Mouse (Mus musculus) midbrain, embryonic 12.5 days (tissue): Measurements from ENCODE around the gene Il1r1. TPM values are rescaled to one million over a fixed set of nuclear protein-coding genes. Genes with fewer than 3 reads are reported as not detected.

Experiments used
- ATAC-seq: fragments of 200-750 bp; cut with Nextera tagmentation; 2 replicates; pipeline ENCODE4 v1.8.0; 2017; ENCODE audit warnings: low read depth, moderate TSS enrichment, moderate library complexity; ENCODE audit not compliant: low FRiP score
- H3K27ac ChIP-seq: fragments of 300-500 bp; sonication (generic); replicated peaks from 2 replicates; pipeline ENCODE4 v1.5.1; 2016; ENCODE audit warnings: mild to moderate bottlenecking
- H3K27me3 ChIP-seq: fragments of 300-500 bp; sonication (generic); 2 replicates; pipeline ENCODE4 v1.6.1; 2016; ENCODE audit warnings: mild to moderate bottlenecking
- H3K36me3 ChIP-seq: fragments of 300-500 bp; sonication (generic); 2 replicates; pipeline ENCODE4 v1.6.1; 2016
- H3K4me1 ChIP-seq: fragments of 300-500 bp; sonication (generic); 2 replicates; pipeline ENCODE4 v1.6.1; 2016
- H3K4me2 ChIP-seq: fragments of 300-500 bp; sonication (generic); replicated peaks from 2 replicates; pipeline ENCODE4 v1.6.1; 2016; ENCODE audit warnings: mild to moderate bottlenecking, moderate library complexity
- H3K4me3 ChIP-seq: fragments of 300-500 bp; sonication (generic); 2 replicates; pipeline ENCODE4 v1.5.1; 2016; ENCODE audit warnings: mild to moderate bottlenecking
- H3K9ac ChIP-seq: fragments of 300-500 bp; sonication (generic); replicated peaks from 2 replicates; pipeline ENCODE4 v1.6.1; 2016; ENCODE audit warnings: mild to moderate bottlenecking, moderate library complexity
- H3K9me3 ChIP-seq: fragments of 300-500 bp; sonication (generic); 2 replicates; pipeline ENCODE4 v1.6.1; 2016; ENCODE audit warnings: mild to moderate bottlenecking
- WGBS: fragments of 180-500 bp; shearing (Covaris S2); methylation state at CpG from one replicate; pipeline ENCODE4 v1.1.7; 2016; 5-methylcytosine and 5-hydroxymethylcytosine counted together
- polyA plus RNA-seq: library from polyadenylated mRNA; unstranded; fragments of >200 nt; fragmentation: Nextera tagmentation; extraction: Ambion mirVana; gene quantifications from 2 replicates; pipeline ENCODE4 v1.2.1, GENCODE M21; 2016

Il1r1 gene
- polyA plus RNA-seq = 1.2 and 1.9 TPM in 2 replicates

DNA sequence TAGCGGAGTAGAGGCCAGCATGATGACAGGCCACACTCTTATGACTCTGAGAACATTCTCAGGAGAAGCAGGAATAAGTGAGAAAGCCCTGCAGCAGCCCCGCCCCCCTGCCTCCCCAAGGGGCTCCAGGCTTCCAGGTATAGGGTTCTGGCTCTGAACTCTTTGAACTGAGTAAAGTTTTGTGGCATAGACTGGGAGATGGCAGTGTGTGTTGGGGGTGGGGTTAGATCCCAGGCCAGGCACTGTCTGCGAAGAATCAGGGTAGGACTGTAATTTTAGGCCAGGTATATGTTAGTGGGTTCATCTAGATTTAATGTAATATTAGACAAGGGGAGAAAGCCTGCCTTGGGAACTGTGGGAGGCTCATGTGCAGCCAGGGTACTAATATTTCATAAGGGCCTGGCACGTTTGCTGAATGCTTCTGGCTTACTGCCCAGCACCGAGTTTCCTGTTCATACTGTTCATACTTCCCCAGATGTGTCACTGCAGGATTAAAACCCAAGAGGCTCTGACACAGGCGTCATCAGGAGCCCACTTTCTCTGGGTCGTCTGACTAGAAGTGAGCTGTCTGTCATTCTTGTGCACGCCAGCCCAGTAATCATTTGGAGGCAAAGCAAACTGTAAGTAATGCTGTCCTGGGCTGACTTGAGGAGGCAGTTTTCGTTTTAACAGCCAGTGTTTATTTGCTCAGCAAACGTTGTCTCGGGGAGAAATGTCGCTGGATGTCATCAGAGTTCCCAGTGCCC, at the start of gene Il1r1:
Il1r1 (plus strand) TSS at position 542 of the 746 bp plus-strand sequence.
- WGBS = 75% methylated on average over 12 of the region's 12 CpGs
- H3K9me3 ChIP-seq = no peaks in the 10 kb centered on the region
- no peaks in the 10 kb centered on the region for H3K27me3 ChIP-seq
- no peak within 1 kb of the TSS for H3K9ac ChIP-seq
- ATAC-seq = no peak
- H3K27ac ChIP-seq = no peak within 1 kb of the TSS
- no peak within 1 kb of the TSS for H3K4me3 ChIP-seq
- H3K4me1 ChIP-seq = no peaks in the 10 kb centered on the region; the same call in 1 of the 2 replicates
- H3K4me2 ChIP-seq = no peak within 1 kb of the TSS
- no peaks in the 10 kb centered on the region for H3K36me3 ChIP-seq

DNA sequence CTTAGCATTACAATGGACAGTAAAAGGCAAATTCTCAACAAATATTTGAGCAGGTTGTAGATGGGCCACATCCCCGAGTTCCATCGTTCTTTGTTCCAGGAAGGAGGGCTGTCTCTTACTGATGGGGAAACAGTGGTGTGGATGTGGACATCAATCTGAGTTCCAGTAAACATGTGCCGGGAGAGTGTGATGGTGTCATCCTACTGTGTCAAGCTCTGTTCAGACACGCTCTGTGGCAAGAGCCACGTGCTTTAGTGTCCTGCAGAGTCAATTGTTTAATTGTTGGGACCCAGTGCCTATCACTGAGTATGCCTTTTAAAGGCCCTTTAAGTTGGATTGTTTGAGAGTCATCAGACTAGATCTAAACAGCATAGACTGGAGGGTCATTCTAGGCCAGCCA, 49.8 kb upstream of the Il1r1 start:
- no peaks in the 10 kb centered on the region for H3K36me3 ChIP-seq
- H3K4me3 ChIP-seq = no peak overlapping the region
- no peaks in the 10 kb centered on the region for H3K9me3 ChIP-seq
- no peaks in the 10 kb centered on the region for H3K4me1 ChIP-seq
- no peaks in the 10 kb centered on the region for H3K27me3 ChIP-seq
- 84% methylated on average over 5 of the region's 5 CpGs for WGBS
- no peak overlapping the region for H3K4me2 ChIP-seq
- no peak overlapping the region for H3K9ac ChIP-seq
- no peak for ATAC-seq
- H3K27ac ChIP-seq = no peak overlapping the region

DNA sequence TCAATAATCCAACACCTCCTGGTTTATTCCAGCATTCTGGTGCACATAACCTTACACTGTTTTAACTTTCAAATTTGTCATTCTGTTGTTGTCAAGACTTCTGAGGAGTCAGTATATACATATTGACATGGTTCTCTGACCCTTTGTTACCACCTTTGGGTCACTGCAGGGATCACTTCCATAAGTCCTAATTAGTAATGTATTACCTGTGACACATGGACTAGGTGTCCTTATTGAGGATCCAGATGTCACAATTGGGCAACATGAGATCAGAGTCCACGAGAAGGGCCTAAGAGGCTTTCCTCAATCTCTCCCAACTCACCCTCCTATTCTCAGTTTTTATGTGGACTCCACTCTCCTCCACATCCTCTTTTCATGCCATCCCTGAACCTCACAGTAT, 49.1 kb upstream of the Il1r1 start:
- H3K4me3 ChIP-seq = no peak overlapping the region
- H3K9me3 ChIP-seq = no peaks in the 10 kb centered on the region
- no peaks in the 10 kb centered on the region for H3K4me1 ChIP-seq
- no peak overlapping the region for H3K27ac ChIP-seq
- ATAC-seq = no peak
- 85% methylated on average over 1 of the region's 1 CpGs for WGBS
- no peak overlapping the region for H3K4me2 ChIP-seq
- no peaks in the 10 kb centered on the region for H3K27me3 ChIP-seq
- no peaks in the 10 kb centered on the region for H3K36me3 ChIP-seq
- H3K9ac ChIP-seq = no peak overlapping the region

DNA sequence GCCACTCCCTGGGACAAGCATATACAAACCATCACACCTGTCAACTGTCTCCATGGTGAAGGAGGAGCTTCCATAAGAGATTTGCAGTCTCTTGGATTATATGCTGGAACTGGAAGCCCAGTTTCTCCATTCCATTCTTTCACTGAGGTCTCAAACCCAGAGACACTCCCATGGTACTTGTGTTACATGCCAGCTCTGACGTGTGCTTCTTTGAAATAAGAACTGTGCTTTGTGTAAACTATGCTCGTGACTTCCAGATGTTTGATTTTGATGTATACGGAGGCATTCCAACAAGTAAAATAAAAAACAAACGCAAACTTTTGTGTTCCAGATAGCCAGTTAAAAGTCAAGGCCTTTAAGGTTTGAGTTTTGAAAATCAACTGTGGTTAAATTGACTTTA, 45.8 kb upstream of the Il1r1 start:
- H3K4me2 ChIP-seq = no peak overlapping the region
- WGBS = 83% methylated on average over 4 of the region's 4 CpGs
- no peaks in the 10 kb centered on the region for H3K4me1 ChIP-seq
- H3K9me3 ChIP-seq = no peaks in the 10 kb centered on the region
- H3K4me3 ChIP-seq = no peak overlapping the region
- H3K27me3 ChIP-seq = no peaks in the 10 kb centered on the region
- no peak for ATAC-seq
- no peak overlapping the region for H3K9ac ChIP-seq
- no peaks in the 10 kb centered on the region for H3K36me3 ChIP-seq
- no peak overlapping the region for H3K27ac ChIP-seq

DNA sequence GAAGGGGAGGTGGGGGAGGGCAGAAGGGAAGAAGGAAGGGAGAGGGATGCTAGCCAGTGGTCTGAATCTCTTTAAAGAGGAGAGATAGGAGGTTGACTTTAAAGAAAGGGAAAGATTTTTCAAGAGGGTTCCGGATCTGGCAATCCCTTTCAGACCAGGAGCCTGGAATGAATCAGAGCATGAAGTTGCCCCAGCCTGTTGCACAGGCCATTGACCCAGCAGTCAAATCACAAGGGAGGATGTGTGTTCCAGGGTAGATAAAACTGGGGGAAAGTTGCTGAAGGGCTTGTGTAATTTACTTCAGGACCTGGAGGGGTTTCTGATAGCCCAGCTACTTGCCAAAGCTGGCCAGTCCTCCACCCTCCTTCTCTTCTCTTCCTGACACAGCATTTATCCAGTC, 45.4 kb upstream of the Il1r1 start:
- Histone ChIP-seq H3K9me3 (no peaks in the 10 kb centered on the region), H3K4me2 (no peak overlapping the region), H3K27me3 (no peaks in the 10 kb centered on the region), H3K9ac (no peak overlapping the region), H3K4me3 (no peak overlapping the region), H3K4me1 (no peaks in the 10 kb centered on the region), H3K27ac (no peak overlapping the region), H3K36me3 (no peaks in the 10 kb centered on the region)
- ATAC-seq = no peak
- WGBS = 71% methylated on average over 1 of the region's 1 CpGs

DNA sequence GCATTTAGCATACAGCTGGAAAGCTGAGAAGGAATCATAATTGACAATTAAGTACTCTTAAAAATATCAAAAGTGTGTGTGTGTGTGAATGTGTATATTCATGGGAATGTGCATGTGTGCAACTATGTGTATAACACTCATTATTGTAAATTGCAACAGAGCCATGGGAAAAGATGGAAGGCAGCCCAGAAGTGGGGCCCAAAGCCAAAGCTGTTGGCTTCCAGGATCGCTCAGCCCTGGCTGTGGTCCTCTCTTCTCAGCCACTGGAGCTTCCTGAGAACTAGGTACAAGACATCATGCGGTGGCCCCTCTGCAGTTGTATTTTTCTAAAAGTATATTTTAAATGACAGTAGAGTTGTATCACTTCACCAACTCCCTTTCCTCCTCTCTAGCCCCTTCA, 44.0 kb upstream of the Il1r1 start:
- Histone ChIP-seq H3K4me3 (no peak overlapping the region), H3K9me3 (no peaks in the 10 kb centered on the region), H3K4me2 (no peak overlapping the region), H3K36me3 (no peaks in the 10 kb centered on the region), H3K4me1 (no peaks in the 10 kb centered on the region), H3K27me3 (no peaks in the 10 kb centered on the region), H3K27ac (no peak overlapping the region), H3K9ac (no peak overlapping the region)
- WGBS = 93% methylated on average over 2 of the region's 2 CpGs
- no peak for ATAC-seq

DNA sequence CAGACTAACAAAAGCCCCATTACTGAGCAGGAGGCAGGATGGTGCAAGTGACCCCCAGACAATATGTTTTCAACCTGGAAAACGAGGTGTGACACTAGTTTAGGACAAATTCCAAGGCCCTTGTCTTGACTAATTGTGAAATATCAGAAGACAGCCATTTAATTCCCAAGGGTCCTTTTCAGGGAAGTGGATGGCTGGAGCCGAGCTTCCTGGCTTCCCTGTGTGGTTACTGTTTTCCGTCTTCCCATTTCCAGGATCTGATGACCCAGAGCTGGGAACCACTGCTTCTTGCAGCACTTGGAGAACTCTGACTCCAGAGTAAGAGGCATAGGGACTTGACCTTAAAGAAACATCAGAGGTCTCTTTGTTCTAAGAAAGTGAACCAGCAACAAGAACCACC, 43.2 kb upstream of the Il1r1 start:
- no peak for ATAC-seq
- Histone ChIP-seq H3K4me2 (no peak overlapping the region), H3K27me3 (no peaks in the 10 kb centered on the region), H3K9me3 (no peaks in the 10 kb centered on the region), H3K36me3 (no peaks in the 10 kb centered on the region), H3K4me3 (no peak overlapping the region), H3K4me1 (no peaks in the 10 kb centered on the region), H3K9ac (no peak overlapping the region), H3K27ac (no peak overlapping the region)
- WGBS = 67% methylated on average over 3 of the region's 3 CpGs

DNA sequence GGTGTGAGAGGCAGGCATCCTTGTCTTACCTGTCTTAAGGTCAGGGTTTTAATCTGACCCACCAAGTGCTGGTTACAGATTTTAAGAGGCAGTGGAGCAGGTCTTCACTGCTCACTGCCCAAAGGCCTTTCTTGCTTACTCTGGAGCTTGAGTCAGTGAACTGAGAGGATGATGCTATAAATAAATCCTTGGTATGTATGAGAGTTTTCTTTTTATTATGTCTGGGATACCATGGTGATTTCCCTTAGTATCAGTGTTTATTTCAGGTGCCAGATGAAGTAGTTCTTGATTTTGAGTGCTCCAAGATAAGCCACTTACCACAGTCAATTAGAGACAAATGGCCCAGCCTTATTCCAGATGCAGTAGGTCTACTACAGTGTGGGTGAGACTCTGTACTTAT, 41.5 kb upstream of the Il1r1 start:
- no peak for ATAC-seq
- no peaks in the 10 kb centered on the region for H3K4me1 ChIP-seq
- H3K4me2 ChIP-seq = no peak overlapping the region
- H3K4me3 ChIP-seq = no peak overlapping the region
- no peaks in the 10 kb centered on the region for H3K27me3 ChIP-seq
- H3K27ac ChIP-seq = no peak overlapping the region
- no peaks in the 10 kb centered on the region for H3K36me3 ChIP-seq
- H3K9ac ChIP-seq = no peak overlapping the region
- H3K9me3 ChIP-seq = no peaks in the 10 kb centered on the region

DNA sequence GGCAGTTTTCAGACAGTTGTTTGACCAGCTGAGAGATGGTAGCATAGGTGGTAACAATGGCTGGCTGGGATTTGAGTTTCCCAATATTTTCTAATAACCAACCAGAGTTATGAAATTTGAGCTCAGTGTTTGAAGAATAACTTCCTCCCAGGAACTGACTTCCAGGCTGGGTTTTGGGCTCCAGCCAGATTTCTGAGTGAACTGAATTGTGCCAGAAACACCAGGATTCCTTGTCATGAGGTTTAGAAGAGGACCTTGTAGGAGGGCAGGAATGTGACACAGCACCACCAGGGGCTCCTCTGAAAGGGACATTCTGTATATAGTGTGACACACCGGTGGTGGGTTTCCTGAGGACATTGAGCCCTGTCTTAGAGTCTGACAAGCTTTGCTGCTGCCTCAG, 36.9 kb upstream of the Il1r1 start:
- no peaks in the 10 kb centered on the region for H3K4me1 ChIP-seq
- H3K36me3 ChIP-seq = no peaks in the 10 kb centered on the region
- H3K4me2 ChIP-seq = no peak overlapping the region
- no peak overlapping the region for H3K27ac ChIP-seq
- no peaks in the 10 kb centered on the region for H3K9me3 ChIP-seq
- no peaks in the 10 kb centered on the region for H3K27me3 ChIP-seq
- ATAC-seq = no peak
- H3K4me3 ChIP-seq = no peak overlapping the region
- 85% methylated on average over 1 of the region's 1 CpGs for WGBS
- no peak overlapping the region for H3K9ac ChIP-seq

DNA sequence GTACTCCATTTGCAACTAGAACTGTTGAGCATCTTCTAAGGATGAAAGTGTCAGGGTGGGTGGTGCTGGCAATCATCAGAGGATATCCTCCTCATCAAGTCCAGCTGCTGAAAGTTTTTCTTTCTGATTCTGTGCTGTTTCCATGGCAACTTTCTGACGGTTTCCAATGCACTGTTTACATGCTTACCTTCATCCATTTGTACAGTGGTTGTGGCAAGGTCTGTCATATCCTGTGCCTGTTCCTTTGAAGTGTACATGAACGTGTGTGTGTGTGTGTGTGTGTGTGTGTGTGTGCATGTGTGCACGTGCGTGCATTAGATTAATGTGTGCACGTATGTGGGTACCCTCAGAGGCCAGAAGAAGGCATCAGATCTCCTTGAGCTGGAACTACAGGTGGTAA, 34.9 kb upstream of the Il1r1 start:
- Histone ChIP-seq H3K27ac (no peak overlapping the region), H3K27me3 (no peaks in the 10 kb centered on the region), H3K4me3 (no peak overlapping the region), H3K36me3 (no peaks in the 10 kb centered on the region), H3K4me1 (no peaks in the 10 kb centered on the region), H3K4me2 (no peak overlapping the region), H3K9ac (no peak overlapping the region), H3K9me3 (no peaks in the 10 kb centered on the region)
- 84% methylated on average over 5 of the region's 5 CpGs for WGBS
- ATAC-seq = no peak

DNA sequence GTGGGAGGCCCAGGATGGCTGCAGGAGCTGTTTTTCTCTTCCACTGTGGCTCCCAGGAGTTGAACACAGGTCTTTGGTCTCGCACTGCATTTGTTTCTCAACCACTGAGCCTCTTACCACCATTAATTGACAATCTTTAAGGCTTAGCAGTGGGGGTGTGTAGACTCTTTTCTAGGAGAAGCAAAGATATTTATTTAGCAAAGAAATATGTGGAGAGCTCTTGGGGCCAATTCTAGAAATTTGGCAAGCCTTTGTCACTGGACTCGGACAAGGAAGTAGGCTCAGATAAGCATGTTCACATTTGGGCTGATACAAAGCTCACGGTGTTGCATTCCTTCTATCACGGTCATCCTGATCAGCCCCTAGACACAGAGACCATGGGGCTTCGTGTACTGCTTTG, 34.0 kb upstream of the Il1r1 start:
- ATAC-seq = no peak

DNA sequence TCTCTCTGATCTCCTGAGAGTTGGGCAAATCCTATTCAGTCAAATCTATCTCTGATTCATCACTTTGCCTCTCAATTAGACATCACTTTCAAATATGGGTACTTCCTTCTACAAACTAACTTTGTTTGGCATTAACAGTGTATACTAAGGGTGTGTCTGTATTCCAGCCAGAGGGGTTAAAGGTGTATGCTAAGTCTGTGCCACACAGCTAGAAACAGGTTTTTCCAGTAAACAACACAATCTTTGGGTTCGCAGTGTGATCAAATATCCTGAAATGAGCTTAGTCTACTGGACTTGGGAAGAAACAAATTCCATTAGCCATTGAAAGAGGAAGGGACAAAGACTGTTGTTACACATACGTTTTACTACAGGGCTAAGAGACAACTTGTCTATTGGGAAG, 30.6 kb upstream of the Il1r1 start:
- H3K4me2 ChIP-seq = no peak overlapping the region
- H3K27me3 ChIP-seq = no peaks in the 10 kb centered on the region
- H3K4me3 ChIP-seq = no peak overlapping the region
- H3K4me1 ChIP-seq = no peaks in the 10 kb centered on the region
- 87% methylated on average over 2 of the region's 2 CpGs for WGBS
- no peak for ATAC-seq
- H3K9ac ChIP-seq = no peak overlapping the region
- no peaks in the 10 kb centered on the region for H3K9me3 ChIP-seq
- H3K27ac ChIP-seq = no peak overlapping the region
- H3K36me3 ChIP-seq = no peaks in the 10 kb centered on the region

More for the DNA sequence above, 34.0 kb upstream of the Il1r1 start:
- H3K9me3 ChIP-seq = no peaks in the 10 kb centered on the region
- no peaks in the 10 kb centered on the region for H3K27me3 ChIP-seq
- WGBS = 91% methylated on average over 5 of the region's 5 CpGs
- no peak overlapping the region for H3K4me2 ChIP-seq
- no peak overlapping the region for H3K27ac ChIP-seq
- H3K9ac ChIP-seq = no peak overlapping the region
- no peak overlapping the region for H3K4me3 ChIP-seq
- no peaks in the 10 kb centered on the region for H3K4me1 ChIP-seq
- H3K36me3 ChIP-seq = no peaks in the 10 kb centered on the region
